ENCODE assay signal across 11 mouse cellular contexts in the genomic region with DNA sequence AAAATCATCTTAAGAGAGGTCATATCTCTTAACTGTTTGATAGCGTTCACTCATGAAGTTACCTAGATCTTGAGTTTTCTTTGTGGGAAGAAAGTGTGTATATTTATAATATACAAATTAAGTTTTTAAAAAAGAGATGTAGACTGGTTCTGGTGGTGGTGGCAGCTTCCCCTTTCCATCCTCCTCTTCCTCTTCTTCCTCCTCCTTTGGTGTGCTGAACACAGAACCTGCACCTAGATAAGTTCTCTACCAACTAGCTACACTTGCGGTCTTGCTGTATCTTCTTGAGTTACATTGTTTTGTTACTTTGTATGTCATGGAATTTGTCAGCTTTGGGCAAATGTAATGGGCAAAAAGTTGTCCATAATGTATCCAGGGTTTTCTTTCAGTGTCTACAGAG.
"Had no signal": no experiment of that assay in that cellular context is flagged by ENCODE, and none has a peak within 500 bp of the region (broad histone marks: within the 10 kb centered on the region; RNA-seq: fewer than 3 reads in every experiment).

No protein-coding gene starts in this region.

- DNase-seq: lung, adult 18-20 months; lung, embryonic 14.5 days; lung, postnatal 10 days; lung, postnatal 4 days; midbrain, embryonic 14.5 days; retina, postnatal 1 day; right cerebral cortex, adult 18-20 months; right cerebral cortex, postnatal 25 days; right cerebral cortex, postnatal 4 days; thymus, adult 2 months; thymus, postnatal 36 days had no signal
